Mouse (Mus musculus): ENCODE results near the gene Cacnb2. TPM values are rescaled to one million over a fixed set of nuclear protein-coding genes. Genes with fewer than 3 reads are reported as not detected.
"Not testable (repeated sequence)": the region's sequence is repeated elsewhere in the genome, so short reads cannot be mapped to it uniquely, and the experiment has no call there.

Gene Cacnb2
- polyA plus RNA-seq, 1 experiment from 2014 or later: 1.1 TPM

GRCm38 (mm10) chr2:14702973-14703645 lies 100.2 kb downstream of the Cacnb2 start:
- H3K9me3 ChIP-seq (ENCODE audit: control insufficient read depth, low read length): no peaks in the 10 kb centered on the region
- no peak overlapping the region for H3K4me3 ChIP-seq (ENCODE audit: low read depth, low read length)
- H3K4me1 ChIP-seq (ENCODE audit: control insufficient read depth, insufficient read depth, low read length): no peaks in the 10 kb centered on the region
- 93% methylated on average over 1 of the region's 1 CpGs for WGBS
- DNase-seq (ENCODE audit: low spot score, missing footprints): peak; percentile 93
- H3K36me3 ChIP-seq (ENCODE audit: control insufficient read depth, insufficient read depth, low read length): no peaks in the 10 kb centered on the region
- H3K4me2 ChIP-seq: no peak overlapping the region
- no peaks in the 10 kb centered on the region for H3K27me3 ChIP-seq (ENCODE audit: control insufficient read depth, insufficient read depth, low read length)
- H3K27ac ChIP-seq (ENCODE audit: low read depth, low read length): no peak overlapping the region
- 0 out of 2 replicates have a peak, but pooled peaks have one; percentile 40 for ATAC-seq (ENCODE audit: low FRiP score)
- H3K9ac ChIP-seq (ENCODE audit: low read length): no peak overlapping the region

GRCm38 (mm10) chr2:14703676-14704075 lies 100.8 kb downstream of the Cacnb2 start:
- Histone ChIP-seq H3K9me3 (ENCODE audit: control insufficient read depth, low read length) (no peaks in the 10 kb centered on the region), H3K4me1 (ENCODE audit: control insufficient read depth, insufficient read depth, low read length) (no peaks in the 10 kb centered on the region), H3K4me3 (ENCODE audit: low read depth, low read length) (no peak overlapping the region), H3K27me3 (ENCODE audit: control insufficient read depth, insufficient read depth, low read length) (no peaks in the 10 kb centered on the region), H3K4me2 (no peak overlapping the region), H3K9ac (ENCODE audit: low read length) (no peak overlapping the region), H3K27ac (ENCODE audit: low read depth, low read length) (no peak overlapping the region), H3K36me3 (ENCODE audit: control insufficient read depth, insufficient read depth, low read length) (no peaks in the 10 kb centered on the region)
- WGBS: 88% methylated on average over 4 of the region's 4 CpGs
- ATAC-seq (ENCODE audit: low FRiP score) (0 out of 2 replicates have a peak, but pooled peaks have one; percentile 48), DNase-seq (ENCODE audit: low spot score, missing footprints) (no peak)

GRCm38 (mm10) chr2:14710247-14710646 lies 107.4 kb downstream of the Cacnb2 start:
- ATAC-seq (ENCODE audit: low FRiP score): no peak

GRCm38 (mm10) chr2:14711751-14712150 lies 108.9 kb downstream of the Cacnb2 start:
- Histone ChIP-seq H3K9me3 (ENCODE audit: control insufficient read depth, low read length) (no peaks in the 10 kb centered on the region), H3K27me3 (ENCODE audit: control insufficient read depth, insufficient read depth, low read length) (no peaks in the 10 kb centered on the region), H3K4me3 (ENCODE audit: low read depth, low read length) (no peak overlapping the region), H3K9ac (ENCODE audit: low read length) (no peak overlapping the region), H3K4me2 (no peak overlapping the region), H3K4me1 (ENCODE audit: control insufficient read depth, insufficient read depth, low read length) (peaks cover 6% of the 10 kb centered on the region), H3K36me3 (ENCODE audit: control insufficient read depth, insufficient read depth, low read length) (no peaks in the 10 kb centered on the region), H3K27ac (ENCODE audit: low read depth, low read length) (no peak overlapping the region)
- ATAC-seq (ENCODE audit: low FRiP score) (peak; percentile 60), DNase-seq (ENCODE audit: low spot score, missing footprints) (no peak)
- WGBS: 92% methylated on average over 2 of the region's 2 CpGs

More at GRCm38 (mm10) chr2:14710247-14710646, 107.4 kb downstream of the Cacnb2 start:
- no peak for DNase-seq (ENCODE audit: low spot score, missing footprints)
- H3K9me3 ChIP-seq (ENCODE audit: control insufficient read depth, low read length): no peaks in the 10 kb centered on the region
- H3K4me2 ChIP-seq: no peak overlapping the region
- no peaks in the 10 kb centered on the region for H3K4me1 ChIP-seq (ENCODE audit: control insufficient read depth, insufficient read depth, low read length)
- no peaks in the 10 kb centered on the region for H3K36me3 ChIP-seq (ENCODE audit: control insufficient read depth, insufficient read depth, low read length)
- no peak overlapping the region for H3K4me3 ChIP-seq (ENCODE audit: low read depth, low read length)
- H3K9ac ChIP-seq (ENCODE audit: low read length): no peak overlapping the region
- H3K27me3 ChIP-seq (ENCODE audit: control insufficient read depth, insufficient read depth, low read length): no peaks in the 10 kb centered on the region
- WGBS: 94% methylated on average over 8 of the region's 8 CpGs
- H3K27ac ChIP-seq (ENCODE audit: low read depth, low read length): no peak overlapping the region

- Histone ChIP-seq H3K27ac (ENCODE audit: low read depth, low read length) (no peak overlapping the region), H3K36me3 (ENCODE audit: control insufficient read depth, insufficient read depth, low read length) (no peaks in the 10 kb centered on the region), H3K4me1 (ENCODE audit: control insufficient read depth, insufficient read depth, low read length) (peaks cover 7% of the 10 kb centered on the region), H3K9me3 (ENCODE audit: control insufficient read depth, low read length) (no peaks in the 10 kb centered on the region), H3K4me3 (ENCODE audit: low read depth, low read length) (no peak overlapping the region), H3K4me2 (no peak overlapping the region), H3K9ac (ENCODE audit: low read length) (no peak overlapping the region), H3K27me3 (ENCODE audit: control insufficient read depth, insufficient read depth, low read length) (no peaks in the 10 kb centered on the region)
- ATAC-seq (ENCODE audit: low FRiP score): no peak
- DNase-seq (ENCODE audit: low spot score, missing footprints): no peak
- 88% methylated on average over 3 of the region's 3 CpGs for WGBS
Measured at GRCm38 (mm10) chr2:14713049-14713448, 110.2 kb downstream of the Cacnb2 start.

- Histone ChIP-seq H3K4me1 (ENCODE audit: control insufficient read depth, insufficient read depth, low read length) (peaks cover 7% of the 10 kb centered on the region), H3K27ac (ENCODE audit: low read depth, low read length) (no peak overlapping the region), H3K9ac (ENCODE audit: low read length) (no peak overlapping the region), H3K36me3 (ENCODE audit: control insufficient read depth, insufficient read depth, low read length) (no peaks in the 10 kb centered on the region), H3K27me3 (ENCODE audit: control insufficient read depth, insufficient read depth, low read length) (no peaks in the 10 kb centered on the region), H3K9me3 (ENCODE audit: control insufficient read depth, low read length) (no peaks in the 10 kb centered on the region), H3K4me2 (no peak overlapping the region), H3K4me3 (ENCODE audit: low read depth, low read length) (no peak overlapping the region)
- DNase-seq (ENCODE audit: low spot score, missing footprints) (no peak), ATAC-seq (ENCODE audit: low FRiP score) (peak; percentile 10; the same call in 1 of the 2 replicates)
- WGBS: 13% methylated on average over 1 of the region's 1 CpGs
Measured at GRCm38 (mm10) chr2:14716666-14717065, 113.8 kb downstream of the Cacnb2 start.

GRCm38 (mm10) chr2:14719119-14719718 lies 116.3 kb downstream of the Cacnb2 start:
- ATAC-seq (ENCODE audit: low FRiP score) (no peak), DNase-seq (ENCODE audit: low spot score, missing footprints) (no peak)
- H3K27ac ChIP-seq (ENCODE audit: low read depth, low read length): no peak overlapping the region
- no peaks in the 10 kb centered on the region for H3K27me3 ChIP-seq (ENCODE audit: control insufficient read depth, insufficient read depth, low read length)
- WGBS: 91% methylated on average over 9 of the region's 9 CpGs
- no peak overlapping the region for H3K4me3 ChIP-seq (ENCODE audit: low read depth, low read length)
- no peaks in the 10 kb centered on the region for H3K36me3 ChIP-seq (ENCODE audit: control insufficient read depth, insufficient read depth, low read length)
- H3K9ac ChIP-seq (ENCODE audit: low read length): no peak overlapping the region
- H3K4me1 ChIP-seq (ENCODE audit: control insufficient read depth, insufficient read depth, low read length): peaks cover 7% of the 10 kb centered on the region
- no peak overlapping the region for H3K4me2 ChIP-seq
- H3K9me3 ChIP-seq (ENCODE audit: control insufficient read depth, low read length): no peaks in the 10 kb centered on the region

- Histone ChIP-seq H3K27me3 (ENCODE audit: control insufficient read depth, insufficient read depth, low read length) (no peaks in the 10 kb centered on the region), H3K4me3 (ENCODE audit: low read depth, low read length) (no peak overlapping the region), H3K9me3 (ENCODE audit: control insufficient read depth, low read length) (no peaks in the 10 kb centered on the region), H3K36me3 (ENCODE audit: control insufficient read depth, insufficient read depth, low read length) (no peaks in the 10 kb centered on the region), H3K4me2 (no peak overlapping the region), H3K4me1 (ENCODE audit: control insufficient read depth, insufficient read depth, low read length) (no peaks in the 10 kb centered on the region), H3K9ac (ENCODE audit: low read length) (no peak overlapping the region), H3K27ac (ENCODE audit: low read depth, low read length) (no peak overlapping the region)
- no peak for ATAC-seq (ENCODE audit: low FRiP score)
- DNase-seq (ENCODE audit: low spot score, missing footprints): peak; percentile 28
Measured at GRCm38 (mm10) chr2:14725437-14725836, 122.5 kb downstream of the Cacnb2 start.

GRCm38 (mm10) chr2:14726601-14727000 lies 123.7 kb downstream of the Cacnb2 start:
- not testable (repeated sequence) for H3K27me3 ChIP-seq (ENCODE audit: control insufficient read depth, insufficient read depth, low read length); ATAC-seq (ENCODE audit: low FRiP score); H3K9ac ChIP-seq (ENCODE audit: low read length); H3K36me3 ChIP-seq (ENCODE audit: control insufficient read depth, insufficient read depth, low read length); H3K4me2 ChIP-seq; H3K4me3 ChIP-seq (ENCODE audit: low read depth, low read length); H3K9me3 ChIP-seq (ENCODE audit: control insufficient read depth, low read length); H3K27ac ChIP-seq (ENCODE audit: low read depth, low read length); H3K4me1 ChIP-seq (ENCODE audit: control insufficient read depth, insufficient read depth, low read length); DNase-seq (ENCODE audit: low spot score, missing footprints)
- WGBS: 96% methylated on average over 11 of the region's 13 CpGs

All from midbrain, embryonic 11.5 days (tissue).